Mouse (Mus musculus): ENCODE measurements around the gene Grm4. TPM values are rescaled to one million over a fixed set of nuclear protein-coding genes. Genes with fewer than 3 reads are reported as not detected.

Gene Grm4
- total RNA-seq, 2 experiments from 2014 or later: not detected

DNA sequence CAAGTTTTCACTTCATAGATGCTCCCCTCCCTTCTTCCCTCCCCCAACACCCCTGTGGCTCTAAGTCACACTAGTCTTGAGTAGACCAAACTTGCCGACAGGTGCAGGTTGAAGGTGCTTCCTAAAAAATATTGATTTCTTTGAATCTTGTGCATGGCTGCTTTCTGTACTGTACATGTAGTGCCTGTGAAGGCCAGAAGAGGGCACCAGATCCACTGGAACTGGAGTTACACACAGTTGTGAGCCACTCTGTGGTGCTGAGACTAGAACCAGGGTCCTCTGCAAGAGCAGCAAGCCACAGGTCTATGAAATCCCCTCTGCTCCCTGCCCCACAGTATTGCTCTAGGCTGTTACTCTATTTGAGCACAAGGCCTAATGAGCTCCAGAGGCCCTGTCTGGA lies 144.1 kb downstream of the Grm4 start:
- ATAC-seq (replicated peaks; ENCODE audit: low FRiP score, low TSS enrichment, poor library complexity, severe bottlenecking): no peak

DNA sequence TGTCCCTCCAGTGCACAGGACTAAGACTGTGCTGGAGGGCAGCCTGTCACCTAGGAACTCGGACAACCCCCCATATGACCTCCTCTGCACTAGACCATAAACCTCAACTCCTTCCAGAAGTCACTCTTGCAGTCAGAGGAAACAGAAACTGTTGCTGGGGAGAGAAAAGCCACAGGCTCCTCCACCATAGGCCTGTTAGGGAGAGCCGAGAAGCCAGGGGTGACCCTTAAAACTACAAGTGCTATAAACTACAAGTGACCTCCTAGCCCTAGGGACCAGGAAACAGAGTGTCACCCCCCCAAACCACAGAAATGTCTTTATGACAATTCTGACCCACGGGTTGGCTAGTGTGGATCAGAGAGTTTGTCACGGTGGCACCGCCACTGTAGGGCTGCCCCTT lies 145.7 kb downstream of the Grm4 start:
- no peak for ATAC-seq (replicated peaks; ENCODE audit: low FRiP score, low TSS enrichment, poor library complexity, severe bottlenecking)

Other genes starting within 250 kb of the Grm4 start
- gene Hmga1, start 35.1 kb upstream of the Grm4 start, total RNA-seq (2014; fragmentation: Nextera tagmentation): 271 and 334 TPM in 2 replicates
- gene Hmga1, start 35.1 kb upstream of the Grm4 start, total RNA-seq (2017): 97.8 and 182 TPM in 2 replicates
- 14.3 and 20.0 TPM in 2 replicates for gene AI413582, start 44.4 kb upstream of the Grm4 start, total RNA-seq (2014; fragmentation: Nextera tagmentation)
- gene AI413582, start 44.4 kb upstream of the Grm4 start, total RNA-seq (2017): 7.0 and 8.7 TPM in 2 replicates
- gene Nudt3, start 102.1 kb upstream of the Grm4 start, total RNA-seq (2014; fragmentation: Nextera tagmentation): 78.3 and 78.9 TPM in 2 replicates
- 143 and 144 TPM in 2 replicates for gene Nudt3, start 102.1 kb upstream of the Grm4 start, total RNA-seq (2017)
- not detected in 2 replicates for gene RPS10-NUDT3, start 113.8 kb upstream of the Grm4 start, total RNA-seq (2014; fragmentation: Nextera tagmentation)
- not detected in 2 replicates for gene RPS10-NUDT3, start 113.8 kb upstream of the Grm4 start, total RNA-seq (2017)
- gene Rps10, start 115.3 kb upstream of the Grm4 start, total RNA-seq (2014; fragmentation: Nextera tagmentation): 2,733 and 3,098 TPM in 2 replicates
- 2,912 and 3,218 TPM in 2 replicates for gene Rps10, start 115.3 kb upstream of the Grm4 start, total RNA-seq (2017)
- gene Pacsin1, start 134.1 kb upstream of the Grm4 start, total RNA-seq (2014; fragmentation: Nextera tagmentation): 0.64 TPM in 1 of 2 replicates, not detected in the other
- gene Pacsin1, start 134.1 kb upstream of the Grm4 start, total RNA-seq (2017): 0.11 TPM in 1 of 2 replicates, not detected in the other
- gene Spdef, start 207.6 kb upstream of the Grm4 start, total RNA-seq (2014; fragmentation: Nextera tagmentation): not detected in 2 replicates
- gene Spdef, start 207.6 kb upstream of the Grm4 start, total RNA-seq (2017): not detected in 2 replicates